Mouse (Mus musculus) thymus, adult 2 months (tissue): ENCODE data around the gene Aff3.

Experiments used
- CTCF ChIP-seq: fragments of 200-500 bp; IDR thresholded peaks from 2 replicates; pipeline ENCODE4 v1.5.1; 2012; ENCODE audit warnings: mild to moderate bottlenecking, control low read depth, low read length, moderate library complexity, borderline replicate concordance; ENCODE audit not compliant: control insufficient read depth, poor library complexity, insufficient read depth; ENCODE audit errors: extremely low read depth
- POLR2A ChIP-seq: fragments of 200-500 bp; IDR thresholded peaks from 2 replicates; pipeline ENCODE4 v1.6.1; 2012; ENCODE audit warnings: mild to moderate bottlenecking, low read length, control low read depth, moderate library complexity; ENCODE audit not compliant: control insufficient read depth, poor library complexity, insufficient read depth; ENCODE audit errors: extremely low read depth

DNA sequence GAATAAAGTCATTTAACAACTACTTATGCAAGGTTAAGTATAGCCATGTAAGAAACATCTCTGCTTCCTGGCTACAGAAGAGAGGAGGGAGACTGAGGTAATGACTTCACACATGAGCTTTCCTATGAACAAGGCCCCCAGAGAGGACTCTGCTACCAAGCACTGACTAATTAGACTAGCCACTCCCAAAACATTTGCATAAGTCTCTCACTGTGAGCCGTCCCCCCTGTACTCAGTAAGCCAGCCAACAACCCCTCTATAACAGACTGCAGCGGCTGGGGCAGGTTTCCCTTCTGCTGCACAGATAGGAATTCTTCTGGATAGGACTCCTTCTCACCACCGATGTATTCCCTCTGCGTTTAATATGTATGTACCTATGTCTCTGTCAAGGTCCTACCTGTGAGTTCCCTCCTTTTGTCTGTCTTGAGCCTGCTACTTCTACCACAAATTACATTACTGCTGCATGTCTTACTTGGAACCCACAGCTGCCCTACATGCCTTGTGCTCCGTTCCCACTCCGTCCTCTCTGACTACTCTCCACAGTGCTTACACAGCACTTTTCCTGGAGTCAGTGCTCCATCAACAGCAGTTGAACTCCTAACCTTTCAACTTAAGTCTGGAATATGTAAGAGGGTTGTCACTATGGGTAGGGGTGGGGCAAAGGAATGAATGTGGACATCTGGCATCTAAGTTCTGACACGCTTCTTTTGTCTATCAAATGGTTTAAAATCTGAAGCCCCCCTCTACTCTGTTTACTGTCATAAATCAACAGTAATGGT is 197.3 kb downstream of the Aff3 start:
- TF ChIP-seq CTCF (no peak), POLR2A (no peak)
